Mouse (Mus musculus) urinary bladder, postnatal 14 days (tissue): ENCODE measurements around the gene Car11.

Experiments used
- DNase-seq: peaks from one replicate; pipeline ENCODE4 v3.0.0; 2021; ENCODE audit warnings: low spot score

The Car11 gene

GRCm38 (mm10) chr7:45710477-45711191 lies 11.0 kb downstream of the Car11 start:
- no peak for DNase-seq

GRCm38 (mm10) chr7:45711316-45712021 lies 11.8 kb downstream of the Car11 start:
- no peak for DNase-seq

- DNase-seq = no peak
These were observed 12.5 kb downstream of the Car11 start for GRCm38 (mm10) chr7:45712022-45712757.

- no peak for DNase-seq
These were observed 13.8 kb downstream of the Car11 start for GRCm38 (mm10) chr7:45713396-45713795.

DNA sequence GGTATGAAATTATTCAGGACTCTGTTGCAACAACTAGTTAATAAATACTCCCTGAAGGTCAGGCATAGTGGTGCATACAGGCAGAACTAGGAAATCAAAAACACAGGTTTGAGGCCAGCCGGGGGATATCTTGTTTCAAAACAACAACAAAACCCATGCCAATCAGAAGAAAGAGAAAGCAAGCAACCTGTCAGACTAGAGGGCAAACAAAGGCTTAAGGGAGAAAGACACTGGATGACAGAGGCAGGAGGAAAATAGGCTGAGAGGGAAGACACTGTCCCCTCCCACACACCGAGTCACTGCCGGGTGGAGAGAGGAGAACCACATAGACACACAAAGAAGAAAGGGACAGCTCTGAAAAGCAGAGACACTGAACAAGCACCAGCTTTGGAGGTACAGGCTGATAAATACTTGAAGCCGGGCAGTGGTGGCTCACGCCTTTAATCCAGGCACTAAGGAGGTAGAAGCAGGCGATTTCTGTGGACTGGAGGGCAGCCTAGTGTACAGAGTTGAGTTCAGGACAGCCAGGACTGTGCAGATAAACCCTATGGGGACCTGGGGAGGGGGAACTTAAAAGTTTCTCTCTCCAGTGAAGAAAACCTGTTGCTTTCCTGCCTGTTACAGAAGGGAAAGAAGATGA lies 14.4 kb downstream of the Car11 start:
- no peak for DNase-seq

DNA sequence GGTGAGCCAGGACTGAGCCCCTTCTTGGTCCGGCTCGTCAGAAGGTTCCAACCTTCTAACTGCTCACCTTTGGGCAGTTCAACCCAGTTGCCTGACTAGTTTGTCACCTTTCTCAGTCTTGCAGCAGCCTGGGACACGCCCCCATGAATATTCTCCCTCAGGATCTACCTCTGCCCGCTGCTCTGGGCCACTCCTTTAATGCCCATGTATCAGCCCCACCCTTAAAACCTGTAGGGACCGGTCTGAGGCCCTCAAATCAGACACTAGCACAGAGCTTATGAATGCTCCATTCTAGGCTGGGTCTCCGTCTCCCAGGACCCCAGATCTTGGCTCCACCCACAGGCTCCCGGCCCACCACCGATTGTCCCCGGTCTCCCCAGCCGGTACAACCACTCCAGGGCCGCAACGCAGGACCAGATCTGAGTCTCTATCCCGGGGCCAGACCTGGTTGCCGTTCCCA lies 15.0 kb downstream of the Car11 start:
- peak; percentile 79 for DNase-seq

GRCm38 (mm10) chr7:45715090-45715708 lies 15.6 kb downstream of the Car11 start, which contains the start of gene Rpl18:
Gene Rpl18, plus strand, starts transcription at chr7:45715457.
- peak; percentile 98 for DNase-seq

GRCm38 (mm10) chr7:45715741-45716459 lies 16.3 kb downstream of the Car11 start:
- no peak for DNase-seq

GRCm38 (mm10) chr7:45716460-45716857 lies 16.8 kb downstream of the Car11 start:
- no peak for DNase-seq

DNA sequence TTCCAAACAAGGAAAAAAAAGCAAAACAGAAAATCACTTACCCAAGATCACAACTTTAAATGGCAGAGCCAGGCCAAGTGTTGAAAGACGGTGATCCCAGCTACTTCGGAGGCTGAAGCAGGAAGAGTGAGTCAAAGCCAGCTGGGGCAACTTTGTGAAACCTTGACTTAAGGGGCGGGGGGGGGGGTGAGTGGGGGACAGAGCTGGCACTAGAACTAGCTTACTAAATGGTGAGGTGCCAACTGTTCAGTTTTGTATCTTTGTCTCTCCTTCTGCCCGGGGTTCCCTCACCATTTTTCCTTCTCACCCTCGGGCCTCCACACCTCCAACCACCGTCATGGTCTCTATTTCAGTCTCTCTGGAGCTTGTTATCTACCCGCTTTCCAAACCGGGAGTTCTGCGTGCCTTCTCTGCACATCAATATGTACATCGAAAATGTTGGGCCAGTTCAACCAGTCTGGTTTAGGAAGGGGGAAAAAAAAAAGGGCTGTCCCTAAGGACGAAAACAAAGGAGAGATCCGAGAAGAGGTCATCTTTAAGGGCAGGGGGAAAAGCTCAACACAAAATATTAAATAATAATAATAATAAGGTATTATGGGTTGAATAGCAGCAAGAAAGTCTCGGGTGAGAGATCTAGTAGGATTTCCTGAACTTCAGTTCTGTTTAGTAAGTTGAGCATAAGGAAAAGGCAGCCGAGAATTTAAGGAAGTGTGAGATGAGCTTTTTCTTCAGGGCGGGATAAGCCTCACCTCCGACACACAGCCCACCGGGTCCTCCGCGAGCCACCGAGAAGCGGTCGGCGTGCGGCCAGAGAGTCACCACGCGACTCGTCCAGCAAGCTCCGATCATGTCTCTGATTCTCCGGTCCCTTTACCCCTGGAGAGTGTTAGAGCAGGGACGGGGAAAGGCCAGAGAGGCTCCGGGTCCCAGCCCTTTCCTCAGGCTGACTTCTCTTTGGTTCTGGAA lies 17.6 kb downstream of the Car11 start:
- DNase-seq = no peak

DNA sequence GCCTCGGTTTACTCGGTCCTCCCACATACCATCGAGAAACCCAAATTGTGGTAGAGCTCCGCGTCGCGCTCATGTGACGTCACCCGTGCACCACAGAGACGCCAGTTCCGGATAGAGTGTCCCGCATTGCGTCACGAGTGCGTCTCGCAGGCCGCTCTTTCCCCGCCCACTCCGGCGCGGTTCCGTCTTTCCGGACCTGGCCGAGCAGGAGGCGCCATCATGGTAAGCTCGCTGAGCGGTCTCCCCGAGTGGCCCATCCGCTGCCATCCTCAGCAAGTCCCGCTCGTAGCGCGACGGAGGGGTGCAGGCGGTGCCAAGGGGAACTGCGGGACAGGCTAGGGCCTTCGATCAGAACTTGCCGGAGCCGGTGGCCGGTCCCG lies 18.3 kb downstream of the Car11 start, which contains the start of gene Sphk2:
Sphk2 (minus strand) TSS at position 85 of the 380 bp plus-strand sequence.
- DNase-seq = peak; percentile 99

DNA sequence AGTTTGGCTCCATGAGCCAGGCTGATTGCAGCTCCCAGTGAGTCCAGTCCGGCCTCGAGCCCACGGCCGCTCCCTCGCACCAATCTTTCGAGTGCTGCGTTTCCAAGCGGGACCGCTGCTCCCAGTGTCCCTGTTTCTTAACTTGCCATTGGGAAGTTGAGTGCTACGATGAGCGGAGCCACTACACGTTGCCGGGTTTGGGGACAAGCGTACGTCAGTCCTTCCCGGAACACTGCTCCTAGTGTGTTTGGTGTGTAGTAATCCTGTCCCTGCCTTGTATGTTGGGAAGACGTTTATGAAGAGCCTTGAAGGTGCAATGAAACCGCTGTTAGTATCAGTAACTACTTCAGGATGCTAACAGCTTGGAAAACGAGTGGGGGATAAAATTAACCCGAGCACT lies 18.7 kb downstream of the Car11 start:
- DNase-seq = no peak

- no peak for DNase-seq
These were observed 19.5 kb downstream of the Car11 start for GRCm38 (mm10) chr7:45719180-45719579.

DNA sequence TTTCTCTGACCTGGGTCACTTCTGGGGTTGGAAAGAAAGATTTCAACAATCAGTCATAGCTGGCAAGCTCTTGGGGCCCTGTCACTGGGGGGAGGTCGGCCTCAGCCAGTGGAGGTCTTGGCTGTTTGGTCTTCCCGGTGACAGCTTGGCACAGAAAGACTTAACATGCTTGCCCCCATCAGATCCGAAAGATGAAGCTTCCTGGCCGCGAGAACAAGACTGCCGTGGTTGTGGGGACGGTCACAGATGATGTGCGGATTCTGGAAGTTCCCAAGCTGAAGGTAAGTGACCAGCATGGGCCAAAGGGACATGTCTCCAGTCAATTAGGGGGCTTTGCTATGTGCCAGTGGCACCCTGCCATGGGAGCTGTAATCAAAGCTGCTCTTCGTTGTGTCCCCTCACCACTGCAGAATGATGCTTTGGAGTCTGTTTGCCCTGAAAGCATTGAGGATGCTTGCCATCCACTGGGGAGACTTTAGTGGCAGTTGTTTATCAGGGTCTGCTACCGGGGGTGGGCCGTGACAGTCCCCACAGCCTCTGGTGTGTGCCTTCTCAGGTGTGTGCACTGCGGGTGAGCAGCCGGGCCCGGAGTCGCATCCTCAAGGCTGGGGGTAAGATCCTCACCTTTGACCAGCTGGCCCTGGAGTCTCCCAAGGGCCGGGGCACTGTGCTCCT lies 20.2 kb downstream of the Car11 start:
- DNase-seq = no peak

- DNase-seq = no peak
These were observed 21.0 kb downstream of the Car11 start, which contains the start of gene Fam83e for GRCm38 (mm10) chr7:45720413-45721233. Gene Fam83e, plus strand, starts transcription at chr7:45721212.

DNA sequence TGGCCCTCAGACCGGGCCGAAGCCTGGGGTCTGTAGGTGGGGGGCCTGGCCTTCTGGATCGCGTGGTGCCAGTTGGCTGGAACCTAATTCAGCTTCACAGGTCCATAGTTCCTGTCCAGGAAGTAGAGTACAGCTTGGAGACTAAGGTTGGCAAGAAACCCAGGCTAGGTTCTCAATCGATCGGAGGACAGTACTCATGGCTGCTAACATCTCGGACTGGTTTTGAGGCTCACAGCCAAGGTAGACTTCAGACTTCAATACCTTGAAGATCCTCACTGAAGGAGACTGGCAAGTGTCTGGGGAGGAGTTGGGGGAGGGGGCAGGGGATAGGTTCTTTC lies 21.6 kb downstream of the Car11 start:
- DNase-seq = no peak

GRCm38 (mm10) chr7:45721642-45722347 lies 22.2 kb downstream of the Car11 start:
- no peak for DNase-seq

DNA sequence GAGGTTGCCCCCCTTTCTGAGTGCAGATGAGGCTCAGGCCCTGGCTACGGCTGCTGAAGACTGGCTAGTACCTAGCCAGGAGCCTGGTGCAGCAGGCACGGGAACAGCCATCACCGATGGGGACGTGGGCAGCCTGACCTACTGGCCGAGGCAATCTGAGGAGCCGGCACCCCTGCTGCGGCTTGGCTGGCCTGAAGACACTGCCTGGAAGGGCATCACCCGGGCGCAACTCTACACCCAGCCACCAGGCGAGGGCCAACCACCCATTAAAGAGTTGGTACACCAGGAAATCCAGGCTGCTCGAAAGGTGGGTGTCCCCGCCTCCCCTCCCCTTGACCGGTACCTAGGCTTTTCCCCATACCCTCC lies 22.7 kb downstream of the Car11 start:
- no peak for DNase-seq
